ENCODE assay signal across 14 mouse cellular contexts in genomic region chr12:99231321-99231720, GRCm38 (mm10).
"Had no signal": no experiment of that assay in that cellular context is flagged by ENCODE, and none has a peak within 500 bp of the region (broad histone marks: within the 10 kb centered on the region; RNA-seq: fewer than 3 reads in every experiment).

No protein-coding gene starts in this region.

- ATAC-seq: liver, embryonic 12.5 days had no signal

- H3K9me3 ChIP-seq: kidney, embryonic 15.5 days; limb, embryonic 13.5 days; liver, embryonic 12.5 days; neural tube, embryonic 15.5 days had no signal

- DNase-seq: kidney, adult 11 months; kidney, postnatal 14 days; layer of hippocampus, postnatal 36 days; lung, embryonic 14.5 days; lung, postnatal 10 days; lung, postnatal 4 days; right cerebral cortex, adult 18-20 months; right cerebral cortex, postnatal 25 days; thymus, postnatal 36 days had no signal

- H3K27me3 ChIP-seq: kidney, embryonic 15.5 days; limb, embryonic 13.5 days; liver, embryonic 12.5 days; neural tube, embryonic 15.5 days had no signal

- H3K36me3 ChIP-seq: kidney, embryonic 15.5 days; limb, embryonic 13.5 days; liver, embryonic 12.5 days; neural tube, embryonic 15.5 days had no signal

- H3K4me3 ChIP-seq: kidney, embryonic 15.5 days; limb, embryonic 13.5 days; liver, embryonic 12.5 days; myocyte; neural tube, embryonic 15.5 days had no signal

- H3K9ac ChIP-seq: kidney, embryonic 15.5 days; limb, embryonic 13.5 days; liver, embryonic 12.5 days; lung, embryonic 14.5 days; neural tube, embryonic 15.5 days had no signal

- H3K27ac ChIP-seq: kidney, embryonic 15.5 days; limb, embryonic 13.5 days; liver, embryonic 12.5 days; neural tube, embryonic 15.5 days had no signal

- H3K4me2 ChIP-seq: kidney, embryonic 15.5 days; limb, embryonic 13.5 days; liver, embryonic 12.5 days; lung, embryonic 14.5 days; neural tube, embryonic 15.5 days had no signal
